Mouse (Mus musculus): Measurements from ENCODE around the gene Nsmce3. TPM values are rescaled to one million over a fixed set of nuclear protein-coding genes. Genes with fewer than 3 reads are reported as not detected.

Nsmce3 gene
- polyA plus RNA-seq, 1 experiment from 2014 or later, result 10.4 TPM

GRCm38 (mm10) chr7:64819683-64820082 is 53.1 kb downstream of the Nsmce3 start:
- ATAC-seq (ENCODE audit: low read depth), result no peak
- H3K4me2 ChIP-seq (ENCODE audit: low read depth, low read length), result no peak overlapping the region
- H3K9ac ChIP-seq (ENCODE audit: low read length), result no peak overlapping the region
- no peaks in the 10 kb centered on the region for H3K9me3 ChIP-seq (ENCODE audit: control insufficient read depth, low read length)
- H3K27ac ChIP-seq (ENCODE audit: low read length), result no peak overlapping the region
- no peaks in the 10 kb centered on the region for H3K36me3 ChIP-seq (ENCODE audit: control insufficient read depth, insufficient read depth, low read length)
- 63% methylated on average over 9 of the region's 9 CpGs for WGBS
- no peak overlapping the region for H3K4me3 ChIP-seq (ENCODE audit: low read length)
- H3K27me3 ChIP-seq (ENCODE audit: control insufficient read depth, insufficient read depth, low read depth, low read length), result no peaks in the 10 kb centered on the region
- no peaks in the 10 kb centered on the region for H3K4me1 ChIP-seq (replicated peaks; ENCODE audit: control insufficient read depth, insufficient read depth, low read length)
